Mouse (Mus musculus) c-Kit-positive CD71-positive TER-119-negative erythroid progenitor cells, embryonic 14.5 days (primary cell): ENCODE data around the gene Vps35l.

Source experiments
- DNase-seq: peaks from one replicate; pipeline ENCODE4 v3.0.0-alpha.2; 2013; ENCODE audit warnings: low read depth

Gene Vps35l

DNA sequence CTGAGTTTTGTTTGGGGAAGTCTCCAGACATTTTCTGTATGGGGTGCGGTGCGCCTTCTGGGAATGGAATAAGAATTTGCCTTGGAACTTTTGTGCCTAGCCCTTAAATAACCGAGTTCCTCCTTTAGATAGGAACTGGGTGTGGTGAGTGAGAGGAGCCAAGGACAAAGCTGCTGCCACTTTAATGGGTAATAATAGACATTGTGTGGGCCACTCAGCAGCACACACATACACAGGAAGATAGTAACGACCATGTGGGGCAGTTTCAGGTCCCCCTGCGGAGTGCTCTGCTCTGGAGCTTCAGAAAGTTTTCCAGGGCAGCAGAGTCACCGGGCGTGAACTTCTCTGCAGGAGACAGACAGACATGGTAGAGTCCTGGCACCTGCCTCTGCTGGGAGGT lies 81.3 kb downstream of the Vps35l start:
- DNase-seq = no peak

DNA sequence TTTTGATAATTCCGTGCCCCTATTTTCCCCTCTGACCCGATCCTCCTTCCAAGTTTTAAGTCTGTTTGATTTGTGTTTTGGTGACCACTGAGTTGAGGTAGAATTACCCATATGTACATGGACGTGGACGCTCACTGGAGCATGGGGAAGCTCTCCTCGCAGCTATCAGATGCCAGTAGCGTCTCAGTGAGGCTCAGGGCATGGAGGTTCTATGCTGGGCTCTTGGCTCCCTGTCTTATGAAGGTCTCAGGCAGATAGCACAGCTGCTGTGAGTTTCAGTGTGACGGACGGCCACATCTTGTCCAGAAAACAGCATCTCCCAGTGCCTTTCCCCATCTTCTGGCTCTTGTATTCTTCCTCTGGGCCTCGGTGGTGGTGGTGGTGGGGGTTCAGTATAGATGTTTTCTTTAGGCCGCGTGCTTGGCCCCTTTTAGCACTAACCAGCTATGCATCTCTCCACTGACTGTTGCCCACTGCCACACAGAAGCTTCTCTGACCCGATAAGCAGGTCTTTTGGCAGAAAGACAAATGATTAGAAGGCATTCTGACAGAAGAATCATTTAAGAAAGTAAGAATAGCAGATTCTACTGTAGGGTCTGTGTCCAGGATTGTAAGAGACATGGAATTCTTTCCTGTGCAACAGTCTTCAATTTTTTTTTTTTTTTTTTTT lies 82.0 kb downstream of the Vps35l start:
- no peak for DNase-seq

GRCm38 (mm10) chr7:118824451-118824850 lies 84.4 kb downstream of the Vps35l start:
- DNase-seq = no peak

- DNase-seq = no peak
These were observed 88.0 kb downstream of the Vps35l start for GRCm38 (mm10) chr7:118827975-118828416.

DNA sequence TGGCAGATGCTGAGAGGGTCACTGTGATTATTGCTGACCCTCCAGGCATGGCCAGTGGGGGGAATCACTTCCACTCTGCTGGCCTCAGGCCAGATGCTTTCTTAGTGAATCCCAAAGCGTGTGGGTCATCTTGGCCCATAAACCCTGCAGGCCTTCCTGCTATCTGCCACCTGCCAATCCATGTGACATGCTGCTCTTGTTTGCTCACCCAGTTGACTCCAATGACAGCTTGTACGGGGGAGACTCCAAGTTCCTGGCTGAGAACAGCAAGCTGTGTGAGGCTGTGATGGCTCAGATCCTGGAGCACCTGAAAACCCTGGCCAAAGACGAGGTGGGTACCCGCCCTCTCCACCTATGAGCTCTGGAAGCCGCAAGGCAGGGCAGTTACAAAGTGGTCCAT lies 97.9 kb downstream of the Vps35l start:
- no peak for DNase-seq

- no peak for DNase-seq
These were observed 101.2 kb downstream of the Vps35l start for GRCm38 (mm10) chr7:118841030-118841745.

GRCm38 (mm10) chr7:118841796-118842195 lies 101.8 kb downstream of the Vps35l start:
- DNase-seq = no peak

DNA sequence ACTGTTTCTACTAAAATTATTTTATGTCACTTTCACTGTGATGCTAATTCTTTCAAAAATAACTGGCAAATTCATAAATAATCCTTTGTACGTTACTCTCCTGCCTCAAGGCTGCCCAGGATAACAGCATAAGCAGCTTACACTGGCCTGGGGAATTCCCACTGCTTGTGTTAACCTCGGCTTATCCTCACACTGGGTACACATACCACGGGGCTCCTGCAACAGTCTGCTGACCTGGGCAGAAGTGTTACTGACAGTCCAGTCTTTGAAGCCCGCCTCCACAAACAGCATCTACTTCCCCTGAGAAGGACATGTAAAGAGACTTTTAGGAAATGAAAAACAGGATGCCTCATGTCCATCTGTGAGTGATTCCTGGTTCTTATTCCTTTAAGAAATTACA lies 102.9 kb downstream of the Vps35l start:
- DNase-seq = no peak

DNA sequence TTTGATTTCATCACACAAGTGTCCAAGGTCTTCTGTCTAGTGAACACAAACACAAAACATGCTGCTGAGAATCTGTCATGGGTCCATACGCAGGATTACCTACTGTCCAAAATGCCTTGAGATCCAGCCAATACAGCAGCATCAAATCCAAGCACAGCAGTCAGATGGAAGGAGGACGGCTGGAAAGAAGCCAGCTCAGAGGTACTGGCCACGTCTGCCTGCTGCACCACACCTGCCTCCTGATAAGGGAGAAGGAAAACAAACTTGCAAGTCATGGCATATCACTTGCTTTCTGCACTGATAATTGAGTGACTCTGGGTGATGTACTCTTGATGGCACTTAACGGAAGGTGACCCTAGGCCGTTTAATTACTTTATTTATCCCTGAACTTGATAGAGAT lies 105.1 kb downstream of the Vps35l start:
- DNase-seq = no peak

DNA sequence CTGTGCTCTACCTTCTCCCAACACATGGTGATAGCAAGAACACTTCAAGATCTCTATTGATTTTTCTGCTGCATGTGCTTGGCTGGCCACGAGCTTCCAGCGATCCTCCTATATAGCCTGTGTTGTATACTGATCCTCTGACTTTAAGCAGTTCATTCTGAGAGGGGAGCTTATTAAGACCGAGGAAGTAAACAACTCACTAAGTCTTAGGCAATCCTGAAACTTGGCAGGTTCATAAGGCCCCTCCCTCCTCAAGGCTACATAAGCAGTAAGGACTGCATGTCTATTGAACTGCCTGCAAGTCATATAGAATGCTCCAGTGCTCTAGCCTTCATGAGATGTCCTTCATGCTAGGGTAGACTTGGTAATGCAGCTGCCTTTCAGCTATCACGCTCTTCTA lies 106.3 kb downstream of the Vps35l start:
- no peak for DNase-seq

GRCm38 (mm10) chr7:118848796-118849195 lies 108.8 kb downstream of the Vps35l start:
- DNase-seq = no peak

DNA sequence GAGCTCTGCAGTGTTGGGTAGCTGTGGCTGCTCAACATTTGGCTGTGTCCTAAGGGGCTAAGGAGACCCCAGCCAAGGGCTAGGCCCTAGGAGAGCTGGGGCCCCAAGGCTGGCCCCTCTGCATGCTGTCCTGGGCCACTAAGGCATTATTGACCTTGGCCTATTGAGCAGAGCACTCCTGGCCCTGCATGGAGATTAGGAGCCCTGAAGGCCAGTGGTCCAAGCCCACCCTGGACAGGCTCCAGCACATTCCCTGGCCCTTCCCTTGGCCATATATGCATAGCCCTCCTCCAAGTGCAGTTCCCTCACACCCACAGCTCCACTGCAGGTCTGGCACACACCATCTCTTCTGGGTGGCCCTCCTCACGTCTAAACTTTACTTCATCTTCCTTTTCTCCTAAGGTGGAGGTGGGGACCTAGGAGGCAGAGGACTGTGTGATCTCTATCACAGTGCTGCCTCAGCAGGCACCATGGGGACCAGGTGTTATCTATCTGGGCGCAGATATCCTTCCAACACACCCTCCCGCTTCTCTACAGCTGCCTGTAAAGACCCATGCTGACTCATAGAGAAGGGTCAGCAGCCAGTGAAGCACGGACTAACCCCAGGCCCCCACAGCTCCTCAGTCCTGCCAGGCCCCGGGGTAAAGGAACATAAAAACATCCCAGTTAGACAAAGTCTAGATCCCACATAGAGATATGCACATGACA lies 109.7 kb downstream of the Vps35l start:
- DNase-seq = no peak

GRCm38 (mm10) chr7:118850676-118851290 lies 110.8 kb downstream of the Vps35l start:
- DNase-seq = no peak

DNA sequence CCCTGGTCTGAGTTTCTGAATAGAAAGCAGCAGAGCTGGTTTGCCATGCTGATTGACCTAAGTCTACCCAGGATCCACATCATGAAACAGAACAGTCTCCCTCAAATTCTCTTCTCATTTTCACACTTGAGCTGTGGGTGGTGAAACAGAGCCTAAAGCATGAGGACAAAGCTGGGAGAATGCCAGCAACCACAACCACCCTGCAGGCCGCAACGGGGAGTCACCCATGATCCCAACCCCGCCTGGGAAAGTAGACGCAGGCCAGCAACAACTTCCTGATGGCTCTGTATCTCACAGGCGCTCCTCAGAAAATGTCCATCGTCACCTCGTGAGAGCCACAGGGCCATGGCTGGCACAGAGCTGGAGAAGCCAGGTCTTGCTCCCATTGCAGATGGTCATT lies 111.5 kb downstream of the Vps35l start:
- DNase-seq = no peak

- no peak for DNase-seq
These were observed 112.6 kb downstream of the Vps35l start for GRCm38 (mm10) chr7:118852611-118853010.

DNA sequence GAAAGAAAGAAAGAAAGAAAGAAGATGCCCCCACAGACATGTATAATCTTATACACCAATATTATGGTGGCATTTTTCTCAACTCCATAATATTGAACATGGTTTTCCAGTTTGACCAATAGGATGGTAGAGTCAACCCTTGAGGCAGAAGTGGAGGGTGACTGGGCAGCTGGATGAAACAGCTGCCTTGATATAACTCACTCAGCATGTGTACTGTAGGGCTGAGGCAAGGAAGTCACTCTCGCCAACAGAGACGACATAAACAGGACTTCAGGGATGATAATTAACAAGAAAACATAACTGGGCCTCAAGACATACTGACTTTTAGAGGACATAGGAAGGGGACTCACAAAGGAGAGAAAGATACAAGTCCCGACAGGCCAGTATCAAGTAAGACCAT lies 114.6 kb downstream of the Vps35l start:
- no peak for DNase-seq

DNA sequence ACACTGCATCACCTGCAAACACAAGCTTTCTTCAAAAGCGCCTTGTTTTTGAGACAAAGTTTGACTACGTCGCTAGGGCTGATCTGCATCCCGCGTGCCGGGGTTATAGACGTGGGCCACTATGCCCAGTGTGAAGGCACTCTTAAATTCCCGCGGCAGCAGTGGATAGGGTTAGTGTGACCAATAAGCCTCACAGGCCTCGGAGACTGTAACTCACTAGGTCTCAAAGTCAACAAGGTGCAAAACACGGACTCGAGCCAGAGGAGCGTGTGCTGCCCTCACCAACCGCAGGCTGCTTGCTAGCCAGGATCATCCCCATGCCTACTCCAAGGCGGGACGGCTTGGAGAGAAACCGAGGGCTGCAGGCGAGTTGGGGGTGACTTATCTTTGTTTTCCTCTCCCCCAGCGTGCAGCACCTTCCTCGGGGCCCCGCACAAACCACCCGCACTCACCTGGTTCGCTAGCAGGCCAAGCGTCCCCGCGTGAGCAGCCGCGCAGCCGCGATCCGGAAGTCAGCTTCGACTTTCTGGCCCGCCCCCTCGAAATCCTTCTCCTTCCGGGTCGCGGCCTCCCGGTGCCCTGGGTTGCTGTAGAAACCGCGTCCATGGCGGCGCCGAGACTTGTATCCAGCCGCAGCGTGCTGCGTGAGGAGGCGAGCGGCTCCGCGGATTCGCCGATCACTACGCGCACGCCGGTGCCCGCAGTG lies 115.3 kb downstream of the Vps35l start, which contains the start of gene Iqck:
Iqck (plus strand) TSS at position 582 of the 706 bp plus-strand sequence.
- DNase-seq = peak; percentile 84

DNA sequence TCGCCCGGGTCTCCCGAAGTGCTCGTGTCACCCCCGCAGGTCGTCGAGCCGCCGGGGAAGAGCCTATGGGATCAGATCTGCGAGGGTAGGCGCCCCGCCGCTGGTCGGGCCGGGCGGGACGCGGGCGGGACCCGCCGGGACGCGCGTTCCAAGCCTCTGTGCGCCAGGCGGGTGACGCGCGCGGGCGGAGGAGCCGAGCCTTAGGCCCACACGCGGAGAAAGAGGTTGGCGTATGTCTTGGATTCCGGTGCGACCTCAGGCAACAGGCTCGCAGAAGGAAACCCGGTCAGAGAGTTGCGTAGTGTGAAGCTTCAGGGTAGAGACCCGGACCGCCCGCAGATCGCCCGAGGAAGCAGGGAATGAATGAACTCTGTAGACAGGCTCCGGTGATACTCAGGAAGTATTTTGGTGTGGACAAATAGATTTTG lies 115.9 kb downstream of the Vps35l start, which contains the start of gene Knop1:
Knop1 (minus strand) TSS at position 378 of the 428 bp plus-strand sequence.
- no peak for DNase-seq

DNA sequence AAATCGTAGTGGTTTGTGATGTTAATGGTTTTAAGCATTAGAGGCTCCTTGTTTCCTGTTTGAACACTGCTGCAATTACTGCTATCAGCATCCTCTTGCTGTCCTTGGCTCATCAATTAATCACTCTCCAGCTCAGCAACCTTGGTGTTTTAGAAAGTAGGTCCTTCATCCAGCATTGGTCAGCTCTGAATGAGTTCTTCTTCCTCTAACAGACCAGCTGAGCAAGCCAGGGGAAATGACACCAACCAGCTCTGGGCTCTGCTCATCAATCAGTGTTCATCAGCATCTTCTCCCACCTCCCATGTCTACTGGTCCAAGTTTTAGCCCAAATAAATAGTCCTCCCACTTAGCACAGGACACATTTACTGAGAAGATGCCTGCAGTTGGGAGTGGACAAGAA lies 118.6 kb downstream of the Vps35l start:
- DNase-seq = no peak

- no peak for DNase-seq
These were observed 125.3 kb downstream of the Vps35l start for GRCm38 (mm10) chr7:118865362-118865761.

- no peak for DNase-seq
These were observed 139.5 kb downstream of the Vps35l start for GRCm38 (mm10) chr7:118879466-118880029.
